Mouse (Mus musculus): ENCODE measurements at regions not wholly inside any gene's neighbourhood (a gene's known extent, or its start where the extent isn't known, plus 50 kb on each side); places are given as distances from the start of the nearest gene placed in this dataset.

- H3K36me3 ChIP-seq (ENCODE audit: control insufficient read depth, insufficient read depth, low read length): no peaks in the 10 kb centered on the region
- H3K4me3 ChIP-seq (ENCODE audit: insufficient read depth, low read depth, low read length): no peak overlapping the region
- H3K79me2 ChIP-seq (ENCODE audit: control insufficient read depth, insufficient read depth, low read length): no peaks in the 10 kb centered on the region
- no peaks in the 10 kb centered on the region for H3K4me1 ChIP-seq (ENCODE audit: control insufficient read depth, insufficient read depth, low read length)
- TF ChIP-seq CTCF (IDR thresholded peaks at IDR 0.05; ENCODE audit: low read depth, low read length) (no peak), POLR2A (IDR thresholded peaks at IDR 0.05; ENCODE audit: extremely low read depth, insufficient read depth, low read length) (no peak)
- H3K9ac ChIP-seq (ENCODE audit: low read depth, low read length): no peak overlapping the region
- H3K27me3 ChIP-seq (ENCODE audit: control insufficient read depth, insufficient read depth, low read length): no peaks in the 10 kb centered on the region
- H3K27ac ChIP-seq (replicated peaks; ENCODE audit: insufficient read depth, low read depth, low read length): no peak overlapping the region
- DNase-seq (ENCODE audit: extremely low read depth, low read depth, low spot score): no peak
Measured at GRCm38 (mm10) chr10:91679641-91680040, 498.5 kb upstream of the Tmpo start.

GRCm38 (mm10) chr10:91637911-91638310 lies 456.8 kb upstream of the Tmpo start:
- no peak overlapping the region for H3K9ac ChIP-seq (ENCODE audit: low read depth, low read length)
- H3K4me1 ChIP-seq (ENCODE audit: control insufficient read depth, insufficient read depth, low read length): no peaks in the 10 kb centered on the region
- no peaks in the 10 kb centered on the region for H3K27me3 ChIP-seq (ENCODE audit: control insufficient read depth, insufficient read depth, low read length)
- no peaks in the 10 kb centered on the region for H3K36me3 ChIP-seq (ENCODE audit: control insufficient read depth, insufficient read depth, low read length)
- H3K4me3 ChIP-seq (ENCODE audit: insufficient read depth, low read depth, low read length): no peak overlapping the region
- no peak for DNase-seq (ENCODE audit: extremely low read depth, low read depth, low spot score)
- TF ChIP-seq POLR2A (IDR thresholded peaks at IDR 0.05; ENCODE audit: extremely low read depth, insufficient read depth, low read length) (no peak), CTCF (IDR thresholded peaks at IDR 0.05; ENCODE audit: low read depth, low read length) (no peak)
- no peak overlapping the region for H3K27ac ChIP-seq (replicated peaks; ENCODE audit: insufficient read depth, low read depth, low read length)
- H3K79me2 ChIP-seq (ENCODE audit: control insufficient read depth, insufficient read depth, low read length): no peaks in the 10 kb centered on the region

- Histone ChIP-seq H3K36me3 (ENCODE audit: control insufficient read depth, insufficient read depth, low read length) (no peaks in the 10 kb centered on the region), H3K4me3 (ENCODE audit: insufficient read depth, low read depth, low read length) (no peak overlapping the region), H3K4me1 (ENCODE audit: control insufficient read depth, insufficient read depth, low read length) (no peaks in the 10 kb centered on the region), H3K27me3 (ENCODE audit: control insufficient read depth, insufficient read depth, low read length) (no peaks in the 10 kb centered on the region), H3K79me2 (ENCODE audit: control insufficient read depth, insufficient read depth, low read length) (no peaks in the 10 kb centered on the region), H3K27ac (replicated peaks; ENCODE audit: insufficient read depth, low read depth, low read length) (no peak overlapping the region), H3K9ac (ENCODE audit: low read depth, low read length) (no peak overlapping the region)
- WGBS: 79% methylated on average over 6 of the region's 6 CpGs
- TF ChIP-seq CTCF (IDR thresholded peaks at IDR 0.05; ENCODE audit: low read depth, low read length): no peak
- DNase-seq (ENCODE audit: extremely low read depth, low read depth, low spot score): no peak
Measured at GRCm38 (mm10) chr10:91628672-91629071, 447.6 kb upstream of the Tmpo start.

- no peak for TF ChIP-seq CTCF (IDR thresholded peaks at IDR 0.05; ENCODE audit: low read depth, low read length)
- TF ChIP-seq POLR2A (IDR thresholded peaks at IDR 0.05; ENCODE audit: extremely low read depth, insufficient read depth, low read length): no peak
- Histone ChIP-seq H3K27ac (replicated peaks; ENCODE audit: insufficient read depth, low read depth, low read length) (no peak overlapping the region), H3K9ac (ENCODE audit: low read depth, low read length) (no peak overlapping the region), H3K4me1 (ENCODE audit: control insufficient read depth, insufficient read depth, low read length) (no peaks in the 10 kb centered on the region), H3K27me3 (ENCODE audit: control insufficient read depth, insufficient read depth, low read length) (no peaks in the 10 kb centered on the region), H3K36me3 (ENCODE audit: control insufficient read depth, insufficient read depth, low read length) (no peaks in the 10 kb centered on the region), H3K4me3 (ENCODE audit: insufficient read depth, low read depth, low read length) (no peak overlapping the region), H3K79me2 (ENCODE audit: control insufficient read depth, insufficient read depth, low read length) (no peaks in the 10 kb centered on the region)
- DNase-seq (ENCODE audit: extremely low read depth, low read depth, low spot score): no peak
- 77% methylated on average over 2 of the region's 2 CpGs for WGBS
Measured at GRCm38 (mm10) chr10:91622281-91622680, 441.2 kb upstream of the Tmpo start.

- H3K4me3 ChIP-seq (ENCODE audit: insufficient read depth, low read depth, low read length): no peak overlapping the region
- TF ChIP-seq CTCF (IDR thresholded peaks at IDR 0.05; ENCODE audit: low read depth, low read length) (no peak), POLR2A (IDR thresholded peaks at IDR 0.05; ENCODE audit: extremely low read depth, insufficient read depth, low read length) (no peak)
- 83% methylated on average over 8 of the region's 8 CpGs for WGBS
- H3K4me1 ChIP-seq (ENCODE audit: control insufficient read depth, insufficient read depth, low read length): no peaks in the 10 kb centered on the region
- H3K9ac ChIP-seq (ENCODE audit: low read depth, low read length): no peak overlapping the region
- no peaks in the 10 kb centered on the region for H3K79me2 ChIP-seq (ENCODE audit: control insufficient read depth, insufficient read depth, low read length)
- no peaks in the 10 kb centered on the region for H3K36me3 ChIP-seq (ENCODE audit: control insufficient read depth, insufficient read depth, low read length)
- no peaks in the 10 kb centered on the region for H3K27me3 ChIP-seq (ENCODE audit: control insufficient read depth, insufficient read depth, low read length)
- no peak for DNase-seq (ENCODE audit: extremely low read depth, low read depth, low spot score)
- H3K27ac ChIP-seq (replicated peaks; ENCODE audit: insufficient read depth, low read depth, low read length): no peak overlapping the region
Measured at GRCm38 (mm10) chr10:91613794-91614479, 432.8 kb upstream of the Tmpo start.

- no peak for DNase-seq (ENCODE audit: extremely low read depth, low read depth, low spot score)
- Histone ChIP-seq H3K36me3 (ENCODE audit: control insufficient read depth, insufficient read depth, low read length) (no peaks in the 10 kb centered on the region), H3K27ac (replicated peaks; ENCODE audit: insufficient read depth, low read depth, low read length) (no peak overlapping the region), H3K27me3 (ENCODE audit: control insufficient read depth, insufficient read depth, low read length) (no peaks in the 10 kb centered on the region), H3K79me2 (ENCODE audit: control insufficient read depth, insufficient read depth, low read length) (no peaks in the 10 kb centered on the region), H3K4me3 (ENCODE audit: insufficient read depth, low read depth, low read length) (no peak overlapping the region), H3K4me1 (ENCODE audit: control insufficient read depth, insufficient read depth, low read length) (no peaks in the 10 kb centered on the region), H3K9ac (ENCODE audit: low read depth, low read length) (no peak overlapping the region)
- WGBS: 94% methylated on average over 4 of the region's 4 CpGs
- TF ChIP-seq CTCF (IDR thresholded peaks at IDR 0.05; ENCODE audit: low read depth, low read length): no peak
- no peak for TF ChIP-seq POLR2A (IDR thresholded peaks at IDR 0.05; ENCODE audit: extremely low read depth, insufficient read depth, low read length)
Measured at GRCm38 (mm10) chr10:91612052-91612451, 430.9 kb upstream of the Tmpo start.

Data from liver, adult 2 months (tissue).